ENCODE assay signal across 9 mouse cellular contexts in genomic region chr8:3956037-3956436, GRCm38 (mm10). TPM values are rescaled to one million over a fixed set of nuclear protein-coding genes. Genes with fewer than 3 reads are reported as not detected.
DNase-seq lines count a peak whose midpoint lies in the region; ATAC-seq and TF ChIP-seq lines count a peak whose summit lies in the region.
"Had no signal": no experiment of that assay in that cellular context is flagged by ENCODE, and none has a peak within 500 bp of the region (broad histone marks: within the 10 kb centered on the region; RNA-seq: fewer than 3 reads in every experiment).

No protein-coding gene starts in this region.

- no peak for ATAC-seq in midbrain, postnatal 0 days (ENCODE audit: low FRiP score)
- no peak for ATAC-seq in midbrain, embryonic 11.5 days (ENCODE audit: low FRiP score)
- ATAC-seq in erythroid progenitor cell, adult 5-6 weeks (replicated peaks; ENCODE audit: low FRiP score, poor library complexity, severe bottlenecking): no peak
- ATAC-seq in monocyte, adult 5-6 weeks (replicated peaks; ENCODE audit: insufficient number of reproducible peaks, low FRiP score, low TSS enrichment, poor library complexity, severe bottlenecking): no peak

- no peak overlapping the region for H3K9ac ChIP-seq in midbrain, postnatal 0 days (replicated peaks; ENCODE audit: low read length, poor library complexity, severe bottlenecking)
- no peak overlapping the region for H3K9ac ChIP-seq in midbrain, embryonic 11.5 days (ENCODE audit: low read length)
- H3K9ac ChIP-seq: liver, embryonic 15.5 days had no signal

- H3K4me3 ChIP-seq in midbrain, postnatal 0 days (ENCODE audit: low read depth, low read length): no peak overlapping the region
- no peak overlapping the region for H3K4me3 ChIP-seq in midbrain, embryonic 11.5 days (ENCODE audit: low read depth, low read length)
- H3K4me3 ChIP-seq: liver, embryonic 15.5 days had no signal

- H3K9me3 ChIP-seq in midbrain, postnatal 0 days (ENCODE audit: low read length): peaks cover 20% of the 10 kb centered on the region; the same call in 1 of the 2 replicates
- peaks cover 6% of the 10 kb centered on the region; the same call in 1 of the 2 replicates for H3K9me3 ChIP-seq in midbrain, embryonic 11.5 days (ENCODE audit: control insufficient read depth, low read length)
- H3K9me3 ChIP-seq: liver, embryonic 15.5 days had no signal

- 63% methylated on average over 1 of the region's 1 CpGs for WGBS in midbrain, postnatal 0 days
- 90% methylated on average over 1 of the region's 1 CpGs for WGBS in midbrain, embryonic 11.5 days

- H3K4me1 ChIP-seq in midbrain, postnatal 0 days (ENCODE audit: insufficient read depth, low read length): no peaks in the 10 kb centered on the region
- no peaks in the 10 kb centered on the region for H3K4me1 ChIP-seq in midbrain, embryonic 11.5 days (ENCODE audit: control insufficient read depth, insufficient read depth, low read length)
- H3K4me1 ChIP-seq: liver, embryonic 15.5 days had no signal

- no peaks in the 10 kb centered on the region for H3K27me3 ChIP-seq in midbrain, postnatal 0 days (ENCODE audit: insufficient read depth, low read length)
- H3K27me3 ChIP-seq in midbrain, embryonic 11.5 days (ENCODE audit: control insufficient read depth, insufficient read depth, low read length): no peaks in the 10 kb centered on the region
- H3K27me3 ChIP-seq: liver, embryonic 15.5 days had no signal

- TF ChIP-seq CTCF in midbrain, postnatal 0 days (IDR thresholded peaks at IDR 0.05): no peak

- H3K27ac ChIP-seq in midbrain, postnatal 0 days (ENCODE audit: low read depth, low read length): no peak overlapping the region
- no peak overlapping the region for H3K27ac ChIP-seq in midbrain, embryonic 11.5 days (ENCODE audit: low read depth, low read length)
- H3K27ac ChIP-seq: liver, embryonic 15.5 days had no signal

- no peak overlapping the region for H3K4me2 ChIP-seq in midbrain, postnatal 0 days (ENCODE audit: low read depth, low read length, poor library complexity, severe bottlenecking)
- no peak overlapping the region for H3K4me2 ChIP-seq in midbrain, embryonic 11.5 days
- H3K4me2 ChIP-seq: liver, embryonic 15.5 days had no signal

- peak; percentile 2 to 3 for DNase-seq in cerebellum, adult 18-20 months
- no peak for DNase-seq in cerebellum, adult 11 months
- DNase-seq in midbrain, postnatal 0 days (ENCODE audit: low spot score): peak; percentile 1
- no peak for DNase-seq in midbrain, embryonic 11.5 days (ENCODE audit: low spot score, missing footprints)
- DNase-seq in heart, adult 9 months (ENCODE audit: low spot score in 2 of 2): peak; percentile 18 to 31
- DNase-seq in lung, postnatal 10 days: peak; percentile 27

- H3K36me3 ChIP-seq in midbrain, postnatal 0 days (ENCODE audit: insufficient read depth, low read length): no peaks in the 10 kb centered on the region
- H3K36me3 ChIP-seq in midbrain, embryonic 11.5 days (ENCODE audit: control insufficient read depth, insufficient read depth, low read length): no peaks in the 10 kb centered on the region
- H3K36me3 ChIP-seq: liver, embryonic 15.5 days had no signal

RNA-seq across cellular contexts. Expression of gene Cd209c, which starts 1.5 kb away (rescaled TPM):
- 0.33 TPM in 1 of 2 replicates, not detected in the other for total RNA-seq in midbrain, postnatal 0 days (2014; rRNA removed)
- polyA plus RNA-seq in midbrain, postnatal 0 days (2015; fragmentation: Nextera tagmentation; extraction: Ambion mirVana): 0.38 and 0.48 TPM in 2 replicates
- 0.40 and 0.56 TPM in 2 replicates for polyA plus RNA-seq in midbrain, embryonic 11.5 days (2014; fragmentation: Nextera tagmentation; extraction: Ambion mirVana)
- not detected in 2 replicates for total RNA-seq in erythroid progenitor cell, adult 5-6 weeks (2015; ENCODE audit: low replicate concordance)
- 0.08 TPM in 1 of 2 replicates, not detected in the other for total RNA-seq in erythroid progenitor cell, adult 5-6 weeks (2017; ENCODE audit: low replicate concordance)
- total RNA-seq in monocyte, adult 5-6 weeks (2017): 1.0 to 2.6 TPM in 2 of 3 replicates, not detected in the other

RNA-seq across cellular contexts. Expression of gene Cd209b, which starts 29.4 kb away (rescaled TPM):
- 0.22 TPM in 1 of 2 replicates, not detected in the other for total RNA-seq in midbrain, postnatal 0 days (2014; rRNA removed)
- polyA plus RNA-seq in midbrain, postnatal 0 days (2015; fragmentation: Nextera tagmentation; extraction: Ambion mirVana): 0.16 TPM in 1 of 2 replicates, not detected in the other
- not detected in 2 replicates for polyA plus RNA-seq in midbrain, embryonic 11.5 days (2014; fragmentation: Nextera tagmentation; extraction: Ambion mirVana)
- total RNA-seq in erythroid progenitor cell, adult 5-6 weeks (2015; ENCODE audit: low replicate concordance): not detected in 2 replicates
- total RNA-seq in erythroid progenitor cell, adult 5-6 weeks (2017; ENCODE audit: low replicate concordance): not detected in 2 replicates
- not detected in 3 replicates for total RNA-seq in monocyte, adult 5-6 weeks (2017)
- polyA plus RNA-seq: liver, embryonic 15.5 days had no signal

Comparison
In these comparisons a context has a peak if more than half of its experiments do, and no peak if none do; other contexts are left out.
1. DNase-seq: peak in cerebellum, adult 18-20 months (2 of 2), midbrain, postnatal 0 days (single experiment), heart, adult 9 months (2 of 2) and lung, postnatal 10 days (single experiment); none in cerebellum, adult 11 months (single experiment) and midbrain, embryonic 11.5 days (single experiment).